Mouse (Mus musculus): Measurements from ENCODE around the gene Ncapd2.

- TF ChIP-seq GATA1 (IDR thresholded peaks at IDR 0.05; ENCODE audit: borderline replicate concordance, low read length) (no peak), FLI1 (IDR thresholded peaks at IDR 0.05; ENCODE audit: low read length) (no peak)
Measured at GRCm38 (mm10) chr6:125146148-125146547, 45.4 kb downstream of the Ncapd2 start.

All from megakaryocyte, embryonic 14.5 days (primary cell).